Mouse (Mus musculus) v-Abl transformed pro-B cells (cell line): ENCODE measurements around the gene Bhlhe41.

Experiments used
- in situ Hi-C, 2 experiments: fragments of 400-800 bp; cut with MboI; formaldehyde crosslinking; loops; one replicate each; pipeline ENCODE4 v1.15.1; 2025; ENCODE audit not compliant: unreplicated experiment in 2 of 2

Gene Bhlhe41

DNA sequence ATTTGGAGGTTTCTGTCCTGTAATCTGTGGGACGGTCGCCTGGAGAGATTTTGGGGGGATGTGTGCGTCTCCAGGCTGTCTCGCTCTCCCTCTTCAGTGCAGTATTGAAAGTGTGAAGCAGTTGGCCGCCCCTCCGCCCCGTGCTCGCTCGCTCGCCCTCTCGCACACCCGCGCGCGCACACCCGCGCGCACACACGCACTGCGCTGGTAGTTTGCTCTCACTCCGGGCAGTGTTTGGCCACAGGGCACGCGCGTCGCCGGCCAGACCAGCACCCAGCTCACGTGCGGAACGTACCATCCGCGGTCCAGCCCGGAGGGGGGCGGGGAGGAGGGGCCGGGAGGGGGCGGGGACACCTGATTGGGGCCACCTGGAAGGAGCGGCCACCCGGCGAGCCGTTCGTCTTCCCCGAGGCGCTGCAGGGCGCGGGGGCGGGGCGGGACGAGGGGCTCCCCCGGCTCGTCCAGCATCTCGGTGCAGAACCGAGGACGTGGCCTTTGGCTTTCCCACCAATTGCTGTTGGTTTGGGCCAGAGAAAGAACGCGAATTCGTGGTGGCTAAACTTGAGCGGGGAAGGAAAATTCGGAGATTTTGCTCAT is at the start of gene Bhlhe41:
TSS of gene Bhlhe41 (minus strand) at position 270 of the 597 bp plus-strand sequence.
- in situ Hi-C loops: loop anchor here in 1 of 2 experiments (25.0 kb wide), 1 partner anchor 1222 kb away; the partner anchor contains the start of genes Klhl42 and Mansc4

DNA sequence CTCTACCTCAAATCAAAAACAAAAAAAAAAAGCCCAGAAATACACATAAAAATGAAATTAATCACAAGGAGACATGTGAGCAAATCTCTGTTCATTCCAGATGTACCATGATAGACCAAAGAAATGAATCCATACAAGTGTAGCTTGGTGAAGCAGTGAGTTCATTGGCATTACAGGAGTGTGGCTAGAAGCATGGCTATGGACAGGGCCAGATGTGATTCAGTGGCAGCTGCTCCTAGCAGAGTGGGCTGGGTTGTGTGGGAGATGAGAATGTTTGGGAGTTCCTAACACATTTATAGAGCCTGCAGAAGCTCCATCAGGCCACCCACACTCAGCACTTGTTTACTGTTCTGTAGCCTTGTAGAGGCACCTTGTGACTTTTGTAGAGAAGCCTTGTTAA is 46.9 kb upstream of the Bhlhe41 start:
- in situ Hi-C loops: no loop called here

GRCm38 (mm10) chr6:145910469-145911426 is 45.4 kb upstream of the Bhlhe41 start:
- in situ Hi-C loops: no loop called here

- in situ Hi-C loops: no loop called here
These were observed 44.6 kb upstream of the Bhlhe41 start for GRCm38 (mm10) chr6:145909943-145910342.

- in situ Hi-C loops: no loop called here
These were observed 40.9 kb upstream of the Bhlhe41 start for GRCm38 (mm10) chr6:145906096-145906890.

DNA sequence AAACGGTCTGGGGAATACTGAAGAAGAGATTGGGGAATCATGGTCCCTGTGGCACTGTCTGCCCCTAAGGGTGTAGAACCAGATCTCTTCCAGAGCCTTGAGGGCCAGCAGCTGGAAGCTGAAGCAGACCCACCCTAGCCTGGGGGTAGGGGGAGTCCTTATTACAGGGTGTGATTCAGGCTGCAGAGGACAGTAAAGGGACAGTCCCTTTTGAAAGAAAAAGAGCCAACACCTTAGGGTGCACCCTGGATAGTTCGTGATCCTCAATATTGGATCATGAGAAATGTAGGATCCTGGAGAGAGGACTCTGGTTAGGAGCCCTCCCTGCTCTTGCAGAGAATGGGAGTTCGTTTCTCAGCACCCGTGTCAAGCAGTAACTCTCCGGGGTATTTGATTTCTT is 39.3 kb upstream of the Bhlhe41 start:
- in situ Hi-C loops: no loop called here

DNA sequence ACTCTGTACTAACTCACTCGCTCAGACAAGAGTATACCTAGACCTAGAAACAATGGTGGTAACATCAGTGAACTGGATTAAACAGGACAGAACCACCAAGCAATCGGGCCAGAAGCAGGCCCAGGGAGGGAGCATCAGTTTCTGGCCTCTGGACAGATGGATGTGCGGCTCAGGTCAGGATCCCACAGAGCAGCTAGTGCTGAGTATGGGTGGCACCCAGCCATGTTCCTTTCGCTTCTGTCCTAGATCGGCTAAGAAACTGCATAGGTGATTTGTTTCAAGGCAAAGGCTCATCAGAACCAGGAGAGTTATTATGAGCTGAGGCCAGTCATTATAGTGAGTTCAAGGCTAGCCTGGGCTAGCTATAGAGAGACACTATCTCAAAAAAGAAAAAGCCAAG is 38.8 kb upstream of the Bhlhe41 start:
- in situ Hi-C loops: no loop called here

- in situ Hi-C loops: no loop called here
These were observed 29.4 kb upstream of the Bhlhe41 start for GRCm38 (mm10) chr6:145894669-145895342.

- in situ Hi-C loops: no loop called here
These were observed 28.1 kb upstream of the Bhlhe41 start for GRCm38 (mm10) chr6:145893366-145894021.

- in situ Hi-C loops: no loop called here
These were observed 27.3 kb upstream of the Bhlhe41 start for GRCm38 (mm10) chr6:145892381-145893265.

- in situ Hi-C loops: no loop called here
These were observed 26.6 kb upstream of the Bhlhe41 start for GRCm38 (mm10) chr6:145891951-145892350.

GRCm38 (mm10) chr6:145887719-145888118 is 22.4 kb upstream of the Bhlhe41 start:
- in situ Hi-C loops: no loop called here

DNA sequence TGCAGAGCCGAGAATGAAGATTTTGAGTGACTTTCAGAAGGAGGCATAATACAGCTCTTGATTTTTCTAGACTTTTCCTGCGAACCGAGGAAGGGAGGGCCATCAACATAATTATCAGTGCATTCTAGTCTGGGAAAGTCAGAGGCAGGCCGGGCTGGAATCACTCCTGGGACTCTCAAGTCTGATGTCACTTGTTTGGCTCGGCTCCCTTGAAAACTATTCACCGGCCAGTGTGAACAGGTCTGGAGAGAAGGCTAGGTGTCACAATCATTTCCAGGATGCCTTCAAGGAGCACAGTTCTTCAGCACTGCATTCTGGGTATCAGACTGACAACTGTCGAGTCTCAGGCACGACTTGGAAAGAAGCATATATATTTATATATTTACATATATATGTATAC is 20.9 kb upstream of the Bhlhe41 start:
- in situ Hi-C loops: no loop called here

GRCm38 (mm10) chr6:145885069-145885468 is 19.7 kb upstream of the Bhlhe41 start:
- in situ Hi-C loops: no loop called here

- in situ Hi-C loops: no loop called here
These were observed 18.3 kb upstream of the Bhlhe41 start for GRCm38 (mm10) chr6:145883668-145884067.

DNA sequence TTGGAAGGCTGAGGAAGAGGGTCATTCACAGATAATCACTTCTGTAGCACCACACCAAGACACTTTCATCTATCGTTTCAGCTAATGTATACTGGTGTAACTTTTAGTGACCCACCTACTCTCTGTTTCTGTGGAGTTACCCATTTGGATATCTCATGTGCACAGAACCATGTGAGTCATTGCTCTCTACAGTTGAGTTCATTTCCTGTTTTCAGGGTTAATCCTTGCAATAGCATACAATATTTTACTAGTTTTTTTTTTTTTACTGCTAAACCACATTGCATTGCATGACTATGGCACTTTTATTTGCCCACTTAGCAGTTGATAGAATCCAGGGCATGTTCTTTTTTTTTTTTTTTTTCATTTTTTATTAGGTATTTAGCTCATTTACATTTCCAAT is 17.7 kb upstream of the Bhlhe41 start:
- in situ Hi-C loops: no loop called here

- in situ Hi-C loops: no loop called here
These were observed 15.3 kb upstream of the Bhlhe41 start for GRCm38 (mm10) chr6:145880609-145881008.

GRCm38 (mm10) chr6:145876986-145877735 is 11.8 kb upstream of the Bhlhe41 start:
- in situ Hi-C loops: no loop called here
